Mouse (Mus musculus) liver, adult 2 months (tissue): ENCODE data around the gene Arhgap18.

ENCODE experiments used
- CTCF ChIP-seq: fragments of 200-500 bp; IDR thresholded peaks from 2 replicates; pipeline ENCODE4 v1.5.1; 2011; ENCODE audit warnings: low read depth, low read length, control low read depth
- POLR2A ChIP-seq: fragments of 200-500 bp; IDR thresholded peaks from 2 replicates; pipeline ENCODE4 v1.6.1; 2011; ENCODE audit warnings: low read length, control low read depth; ENCODE audit not compliant: insufficient read depth; ENCODE audit errors: extremely low read depth

DNA sequence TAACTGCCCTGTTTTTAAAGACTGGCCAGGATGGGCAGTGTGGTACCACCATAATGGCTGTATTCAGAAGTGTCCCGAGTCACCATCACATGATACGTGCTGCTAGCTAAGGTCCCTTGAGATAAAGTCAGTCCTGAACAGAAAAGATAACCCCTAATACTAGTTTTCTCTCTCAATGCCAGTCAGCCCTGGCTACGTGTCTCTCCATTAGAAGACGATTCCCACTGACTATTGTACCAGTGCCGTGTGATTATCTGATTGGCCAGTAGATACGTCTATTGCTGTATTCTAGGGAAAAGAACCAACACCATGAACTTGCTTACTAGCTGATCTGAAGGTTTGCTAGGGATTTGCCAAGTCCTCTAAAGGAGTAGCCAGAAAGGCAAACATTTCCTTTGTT, 785 bp downstream of the Arhgap18 start:
- TF ChIP-seq CTCF (no peak), POLR2A (no peak)
